9 mouse cellular contexts compared by ENCODE assay signal in the genomic region with DNA sequence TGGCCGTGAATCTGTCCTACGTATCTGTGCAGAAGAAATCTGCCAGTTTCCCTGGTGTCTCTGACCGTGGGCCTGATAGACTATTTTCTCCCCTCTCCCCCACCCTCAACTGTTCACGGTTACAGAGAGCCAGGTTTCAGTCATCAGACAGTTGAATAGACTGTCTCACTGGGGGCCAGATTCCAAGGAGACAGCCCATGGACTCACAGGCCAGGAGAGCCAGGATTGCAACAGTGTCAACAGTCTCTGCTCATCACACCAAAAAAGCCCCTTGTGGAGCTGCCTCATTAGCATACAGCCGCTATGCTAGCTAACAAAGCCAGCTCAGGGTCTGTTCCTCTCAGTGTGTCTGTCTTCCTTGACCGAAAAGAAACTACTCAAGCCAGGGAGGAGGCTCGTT.
DNase-seq lines count a peak whose midpoint lies in the region; ATAC-seq and TF ChIP-seq lines count a peak whose summit lies in the region.
"Had no signal": no experiment of that assay in that cellular context is flagged by ENCODE, and none has a peak within 500 bp of the region (broad histone marks: within the 10 kb centered on the region; RNA-seq: fewer than 3 reads in every experiment).

No protein-coding gene starts in this region.

- DNase-seq in layer of hippocampus, adult 2 months (ENCODE audit: low spot score in 2 of 2) = no peak
- DNase-seq in layer of hippocampus, adult 9-11 months = no peak
- DNase-seq in embryo, embryonic 11 days = peak; percentile 68
- DNase-seq in midbrain, postnatal 0 days (ENCODE audit: low spot score) = peak; percentile 82
- DNase-seq in yolk sac, embryonic 10.5 days (ENCODE audit: low spot score) = no peak
- DNase-seq in cerebellum, adult 11-12 months = no peak
- DNase-seq: kidney, postnatal 36 days had no signal

- peak overlapping the region; percentile 88 for H3K27ac ChIP-seq in layer of hippocampus, adult 2 months
- H3K27ac ChIP-seq in hindbrain, embryonic 16.5 days (ENCODE audit: low read depth, low read length) = peak overlapping the region; percentile 76
- no peak overlapping the region for H3K27ac ChIP-seq in midbrain, postnatal 0 days (ENCODE audit: low read depth, low read length)
- no peak overlapping the region for H3K27ac ChIP-seq in intestine, embryonic 16.5 days (ENCODE audit: low read length)

- peaks cover 45% of the 10 kb centered on the region for H3K4me1 ChIP-seq in hindbrain, embryonic 16.5 days (ENCODE audit: control insufficient read depth, insufficient read depth, low read depth, low read length)
- peaks cover 15% of the 10 kb centered on the region for H3K4me1 ChIP-seq in midbrain, postnatal 0 days (ENCODE audit: insufficient read depth, low read length)
- peaks cover 15% of the 10 kb centered on the region for H3K4me1 ChIP-seq in intestine, embryonic 16.5 days (ENCODE audit: control insufficient read depth, insufficient read depth, low read length)

- H3K9ac ChIP-seq in hindbrain, embryonic 16.5 days (ENCODE audit: low read depth, low read length) = no peak overlapping the region
- no peak overlapping the region for H3K9ac ChIP-seq in midbrain, postnatal 0 days (replicated peaks; ENCODE audit: low read length, poor library complexity, severe bottlenecking)
- H3K9ac ChIP-seq in intestine, embryonic 16.5 days (ENCODE audit: low read depth, low read length) = no peak overlapping the region

- WGBS in hindbrain, embryonic 16.5 days = 27% methylated on average over 7 of the region's 7 CpGs
- 26% methylated on average over 7 of the region's 7 CpGs for WGBS in midbrain, postnatal 0 days
- 57% methylated on average over 7 of the region's 7 CpGs for WGBS in intestine, embryonic 16.5 days

- H3K4me3 ChIP-seq in layer of hippocampus, adult 2 months = no peak overlapping the region
- no peak overlapping the region for H3K4me3 ChIP-seq in hindbrain, embryonic 16.5 days (ENCODE audit: low read length)
- no peak overlapping the region for H3K4me3 ChIP-seq in midbrain, postnatal 0 days (ENCODE audit: low read depth, low read length)
- H3K4me3 ChIP-seq in intestine, embryonic 16.5 days (ENCODE audit: low read length) = no peak overlapping the region

- H3K9me3 ChIP-seq in hindbrain, embryonic 16.5 days (ENCODE audit: control insufficient read depth, low read length) = no peaks in the 10 kb centered on the region
- no peaks in the 10 kb centered on the region for H3K9me3 ChIP-seq in midbrain, postnatal 0 days (ENCODE audit: low read length)
- no peaks in the 10 kb centered on the region for H3K9me3 ChIP-seq in intestine, embryonic 16.5 days (ENCODE audit: control insufficient read depth, low read length)

- TF ChIP-seq CTCF in layer of hippocampus, adult 2 months (conservative IDR thresholded peaks at IDR 0.05) = no peak
- TF ChIP-seq CTCF in midbrain, postnatal 0 days (IDR thresholded peaks at IDR 0.05) = no peak

- peak; percentile 76 for ATAC-seq in hindbrain, embryonic 16.5 days
- ATAC-seq in midbrain, postnatal 0 days (ENCODE audit: low FRiP score) = peak; percentile 59
- ATAC-seq in intestine, embryonic 16.5 days = no peak

- H3K4me2 ChIP-seq in hindbrain, embryonic 16.5 days (ENCODE audit: low read length) = no peak overlapping the region
- no peak overlapping the region for H3K4me2 ChIP-seq in midbrain, postnatal 0 days (ENCODE audit: low read depth, low read length, poor library complexity, severe bottlenecking)
- no peak overlapping the region for H3K4me2 ChIP-seq in intestine, embryonic 16.5 days (ENCODE audit: low read depth, low read length)

- H3K36me3 ChIP-seq in hindbrain, embryonic 16.5 days (ENCODE audit: control insufficient read depth, insufficient read depth, low read length) = no peaks in the 10 kb centered on the region
- no peaks in the 10 kb centered on the region for H3K36me3 ChIP-seq in midbrain, postnatal 0 days (ENCODE audit: insufficient read depth, low read length)
- H3K36me3 ChIP-seq in intestine, embryonic 16.5 days (ENCODE audit: control insufficient read depth, insufficient read depth, low read length) = no peaks in the 10 kb centered on the region

- H3K27me3 ChIP-seq in hindbrain, embryonic 16.5 days (replicated peaks; ENCODE audit: control insufficient read depth, insufficient read depth, low read length) = no peaks in the 10 kb centered on the region
- H3K27me3 ChIP-seq in midbrain, postnatal 0 days (ENCODE audit: insufficient read depth, low read length) = no peaks in the 10 kb centered on the region
- no peaks in the 10 kb centered on the region for H3K27me3 ChIP-seq in intestine, embryonic 16.5 days (replicated peaks; ENCODE audit: control insufficient read depth, insufficient read depth, low read length)

Comparison
In these comparisons a context has a peak if more than half of its experiments do, and no peak if none do; other contexts are left out.
1. DNase-seq: peak in embryo, embryonic 11 days (single experiment) and midbrain, postnatal 0 days (single experiment); none in layer of hippocampus, adult 2 months (0 of 2), layer of hippocampus, adult 9-11 months (single experiment), yolk sac, embryonic 10.5 days (single experiment) and cerebellum, adult 11-12 months (single experiment).
2. H3K27ac ChIP-seq: peak in layer of hippocampus, adult 2 months (single experiment) and hindbrain, embryonic 16.5 days (single experiment); none in midbrain, postnatal 0 days (single experiment) and intestine, embryonic 16.5 days (single experiment).